Comparison of ENCODE assay signal across 9 mouse cellular contexts in the genomic region with DNA sequence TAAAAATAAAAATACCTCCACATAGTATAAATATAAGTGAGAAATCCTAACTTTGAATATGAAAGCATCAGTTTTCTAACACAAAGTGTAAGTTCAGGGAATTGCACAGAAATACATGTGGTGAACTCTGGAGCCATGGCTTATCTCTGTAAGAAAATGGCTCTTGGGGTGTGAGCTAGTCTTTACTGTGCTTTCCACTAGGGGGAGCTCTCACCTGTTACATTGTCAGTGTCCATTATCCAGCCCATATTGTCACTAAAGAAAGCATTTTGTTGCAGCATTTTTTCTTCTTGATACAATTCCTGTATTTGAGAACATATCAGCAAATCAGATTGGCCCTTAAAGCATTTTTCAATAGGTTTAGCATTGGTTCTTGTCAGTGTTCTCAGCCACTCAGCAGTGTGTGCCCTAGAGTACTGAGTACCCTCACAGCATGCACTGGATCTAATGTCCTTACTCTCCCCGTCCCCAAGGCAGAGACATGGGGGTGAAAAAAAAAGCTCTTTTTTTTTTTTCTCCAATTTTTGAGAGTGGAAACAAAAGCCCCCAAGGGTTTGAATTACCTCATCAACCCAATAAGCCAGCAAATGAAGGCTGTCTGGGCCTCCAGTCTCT. TPM values are rescaled to one million over a fixed set of nuclear protein-coding genes. Genes with fewer than 3 reads are reported as not detected.
DNase-seq lines count a peak whose midpoint lies in the region; ATAC-seq and TF ChIP-seq lines count a peak whose summit lies in the region.
"Had no signal": no experiment of that assay in that cellular context is flagged by ENCODE, and none has a peak within 500 bp of the region (broad histone marks: within the 10 kb centered on the region; RNA-seq: fewer than 3 reads in every experiment).

No protein-coding gene starts in this region.

- no peak overlapping the region for H3K9ac ChIP-seq in lung, postnatal 0 days (replicated peaks; ENCODE audit: low read depth)
- H3K9ac ChIP-seq: limb, embryonic 15.5 days had no signal

- no peak overlapping the region for H3K4me3 ChIP-seq in lung, postnatal 0 days (ENCODE audit: low read depth, low read length)
- H3K4me3 ChIP-seq: limb, embryonic 15.5 days had no signal

- H3K4me1 ChIP-seq in lung, postnatal 0 days (ENCODE audit: insufficient read depth, low read depth, low read length): peaks cover 7% of the 10 kb centered on the region; the same call in 1 of the 2 replicates

- H3K36me3 ChIP-seq in lung, postnatal 0 days (ENCODE audit: insufficient read depth, low read length): no peaks in the 10 kb centered on the region; the same call in 1 of the 2 replicates

- peak; percentile 91 for ATAC-seq in frontal cortex, adult (ENCODE audit: low TSS enrichment)
- ATAC-seq in granulocyte monocyte progenitor cell, adult 5-6 weeks (replicated peaks; ENCODE audit: poor library complexity, severe bottlenecking): peak; percentile 77
- ATAC-seq in lung, postnatal 0 days: peak; percentile 55

- WGBS in lung, postnatal 0 days: 50% methylated on average over 1 of the region's 1 CpGs

- no peak for DNase-seq in frontal cortex, postnatal 25 days (ENCODE audit: low spot score in 2 of 2)
- peak; percentile 84 for DNase-seq in CD4-positive, CD25-positive, alpha-beta regulatory T cell, adult 2 months (ENCODE audit: low read depth, low spot score)
- DNase-seq in cerebellum, adult 9-10 months: peak; percentile 84
- DNase-seq in kidney, postnatal 10 days: peak; percentile 76
- DNase-seq in lung, postnatal 0 days (ENCODE audit: low spot score): peak; percentile 89
- peak; percentile 32 for DNase-seq in right cerebral cortex, postnatal 4 days

- no peak for TF ChIP-seq EP300 in lung, postnatal 0 days (IDR thresholded peaks at IDR 0.05)

- no peak overlapping the region for H3K27ac ChIP-seq in lung, postnatal 0 days (ENCODE audit: low read length)

- H3K4me2 ChIP-seq in lung, postnatal 0 days (replicated peaks; ENCODE audit: low read depth, low read length): no peak overlapping the region
- H3K4me2 ChIP-seq: limb, embryonic 15.5 days had no signal

- no peaks in the 10 kb centered on the region for H3K27me3 ChIP-seq in lung, postnatal 0 days (replicated peaks; ENCODE audit: insufficient read depth, low read length)
- H3K27me3 ChIP-seq: limb, embryonic 15.5 days had no signal

- H3K9me3 ChIP-seq in lung, postnatal 0 days (ENCODE audit: low read length): no peaks in the 10 kb centered on the region
- H3K9me3 ChIP-seq: limb, embryonic 15.5 days had no signal

- TF ChIP-seq CTCF in lung, postnatal 0 days (IDR thresholded peaks at IDR 0.05): peak; percentile 88

RNA-seq across cellular contexts. Expression of a gene that starts 6.7 kb away (rescaled TPM):
- 35.8 and 36.3 TPM in 2 replicates for total RNA-seq in granulocyte monocyte progenitor cell, adult 5-6 weeks (2014; fragmentation: Nextera tagmentation)
- total RNA-seq in granulocyte monocyte progenitor cell, adult 5-6 weeks (2017): 43.3 TPM in 2 replicates
- polyA plus RNA-seq in lung, postnatal 0 days (2015; fragmentation: Nextera tagmentation; extraction: Ambion mirVana): 33.8 and 35.3 TPM in 2 replicates

RNA-seq across cellular contexts. Expression of a gene that starts 6.9 kb away (rescaled TPM):
- 111 and 222 TPM in 2 replicates for total RNA-seq in granulocyte monocyte progenitor cell, adult 5-6 weeks (2014; fragmentation: Nextera tagmentation)
- 120 and 157 TPM in 2 replicates for total RNA-seq in granulocyte monocyte progenitor cell, adult 5-6 weeks (2017)
- 140 and 151 TPM in 2 replicates for polyA plus RNA-seq in lung, postnatal 0 days (2015; fragmentation: Nextera tagmentation; extraction: Ambion mirVana)

Comparison
In these comparisons a context has a peak if more than half of its experiments do, and no peak if none do; other contexts are left out.
1. DNase-seq: peak in CD4-positive, CD25-positive, alpha-beta regulatory T cell, adult 2 months (single experiment), cerebellum, adult 9-10 months (single experiment), kidney, postnatal 10 days (single experiment), lung, postnatal 0 days (single experiment) and right cerebral cortex, postnatal 4 days (single experiment); none in frontal cortex, postnatal 25 days (0 of 2).
2. Peak in every context shown above with its lines, with median percentiles within 50 percentile points of each other: ATAC-seq.